Mouse (Mus musculus): ENCODE measurements around the gene Tmem150c.

- TF ChIP-seq TAL1 (IDR thresholded peaks at IDR 0.05; ENCODE audit: low read length) = no peak
- TF ChIP-seq GATA1 (IDR thresholded peaks at IDR 0.05; ENCODE audit: low read length) = no peak
Measured at GRCm38 (mm10) chr5:100037965-100038713, 121.5 kb downstream of the Tmem150c start.
